Mouse (Mus musculus): Measurements from ENCODE around the gene Trank1. TPM values are rescaled to one million over a fixed set of nuclear protein-coding genes. Genes with fewer than 3 reads are reported as not detected.
A peak's percentile ranks its signal among the peaks of the same experiment; 100 is the strongest.

Trank1 gene
- polyA plus RNA-seq, 1 experiment from 2014 or later: 0.31 TPM

- peaks cover 5% of the 10 kb centered on the region for H3K4me1 ChIP-seq
- no peak overlapping the region for H3K4me2 ChIP-seq (replicated peaks)
- no peak overlapping the region for H3K9ac ChIP-seq
- H3K27ac ChIP-seq: no peak overlapping the region
- no peaks in the 10 kb centered on the region for H3K9me3 ChIP-seq
- no peak for ATAC-seq (ENCODE audit: insufficient number of reproducible peaks, insufficient read depth, low FRiP score, low TSS enrichment)
- no peaks in the 10 kb centered on the region for H3K27me3 ChIP-seq
- H3K36me3 ChIP-seq: no peaks in the 10 kb centered on the region
- 72% methylated on average over 2 of the region's 2 CpGs for WGBS
- no peak overlapping the region for H3K4me3 ChIP-seq
Measured at GRCm38 (mm10) chr9:111286468-111286867, 25.1 kb upstream of the Trank1 start.

DNA sequence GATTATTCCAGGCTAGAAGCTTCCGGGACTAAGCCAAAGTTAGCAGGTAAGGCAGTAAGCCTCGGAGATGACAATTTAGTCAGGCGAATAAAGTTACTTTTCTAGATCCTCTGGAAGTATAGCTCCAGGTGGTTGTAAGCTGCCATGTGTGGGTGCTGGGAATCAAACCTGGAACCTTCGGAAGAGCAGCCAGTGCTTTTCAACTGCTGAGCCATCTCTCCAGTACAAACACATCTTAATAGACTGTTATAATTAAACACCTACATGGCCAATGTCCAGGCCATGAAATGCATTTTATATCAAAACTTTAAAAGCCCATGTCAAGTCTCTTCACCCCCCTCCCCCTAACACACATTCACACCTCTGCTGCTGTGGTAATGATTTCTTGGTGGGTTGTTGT, 23.6 kb upstream of the Trank1 start:
- H3K36me3 ChIP-seq: no peaks in the 10 kb centered on the region
- H3K4me2 ChIP-seq (replicated peaks): no peak overlapping the region
- no peak for ATAC-seq (ENCODE audit: insufficient number of reproducible peaks, insufficient read depth, low FRiP score, low TSS enrichment)
- peaks cover 5% of the 10 kb centered on the region for H3K4me1 ChIP-seq
- no peak overlapping the region for H3K4me3 ChIP-seq
- no peaks in the 10 kb centered on the region for H3K9me3 ChIP-seq
- no peak overlapping the region for H3K9ac ChIP-seq
- no peaks in the 10 kb centered on the region for H3K27me3 ChIP-seq
- H3K27ac ChIP-seq: no peak overlapping the region
- WGBS: 92% methylated on average over 4 of the region's 4 CpGs

GRCm38 (mm10) chr9:111289294-111289831, 22.2 kb upstream of the Trank1 start:
- Histone ChIP-seq H3K9me3 (no peaks in the 10 kb centered on the region), H3K9ac (no peak overlapping the region), H3K4me1 (peaks cover 5% of the 10 kb centered on the region), H3K36me3 (no peaks in the 10 kb centered on the region), H3K27me3 (no peaks in the 10 kb centered on the region), H3K27ac (no peak overlapping the region), H3K4me3 (no peak overlapping the region), H3K4me2 (replicated peaks) (peak overlapping the region; percentile 32)
- peak; percentile 35; the same call in 1 of the 2 replicates for ATAC-seq (ENCODE audit: insufficient number of reproducible peaks, insufficient read depth, low FRiP score, low TSS enrichment)
- 42% methylated on average over 9 of the region's 9 CpGs for whole genome bisulfite sequencing

- WGBS: 16% methylated on average over 21 of the region's 21 CpGs
- no peak overlapping the region for H3K9ac ChIP-seq
- H3K27ac ChIP-seq: no peak overlapping the region
- no peaks in the 10 kb centered on the region for H3K27me3 ChIP-seq
- H3K4me3 ChIP-seq: no peak overlapping the region
- H3K36me3 ChIP-seq: no peaks in the 10 kb centered on the region
- peak overlapping the region; percentile 32 for H3K4me2 ChIP-seq (replicated peaks)
- H3K9me3 ChIP-seq: no peaks in the 10 kb centered on the region
- peak; percentile 55; the same call in 1 of the 2 replicates for ATAC-seq (ENCODE audit: insufficient number of reproducible peaks, insufficient read depth, low FRiP score, low TSS enrichment)
- peaks cover 5% of the 10 kb centered on the region for H3K4me1 ChIP-seq
Measured at GRCm38 (mm10) chr9:111289832-111290339, 21.7 kb upstream of the Trank1 start.

GRCm38 (mm10) chr9:111290539-111291100, 20.9 kb upstream of the Trank1 start:
- WGBS: 79% methylated on average over 11 of the region's 11 CpGs
- H3K9me3 ChIP-seq: no peaks in the 10 kb centered on the region
- H3K4me1 ChIP-seq: peaks cover 2% of the 10 kb centered on the region
- no peak overlapping the region for H3K4me3 ChIP-seq
- H3K27me3 ChIP-seq: no peaks in the 10 kb centered on the region
- H3K36me3 ChIP-seq: no peaks in the 10 kb centered on the region
- no peak overlapping the region for H3K27ac ChIP-seq
- no peak for ATAC-seq (ENCODE audit: insufficient number of reproducible peaks, insufficient read depth, low FRiP score, low TSS enrichment)
- H3K4me2 ChIP-seq (replicated peaks): no peak overlapping the region
- no peak overlapping the region for H3K9ac ChIP-seq

DNA sequence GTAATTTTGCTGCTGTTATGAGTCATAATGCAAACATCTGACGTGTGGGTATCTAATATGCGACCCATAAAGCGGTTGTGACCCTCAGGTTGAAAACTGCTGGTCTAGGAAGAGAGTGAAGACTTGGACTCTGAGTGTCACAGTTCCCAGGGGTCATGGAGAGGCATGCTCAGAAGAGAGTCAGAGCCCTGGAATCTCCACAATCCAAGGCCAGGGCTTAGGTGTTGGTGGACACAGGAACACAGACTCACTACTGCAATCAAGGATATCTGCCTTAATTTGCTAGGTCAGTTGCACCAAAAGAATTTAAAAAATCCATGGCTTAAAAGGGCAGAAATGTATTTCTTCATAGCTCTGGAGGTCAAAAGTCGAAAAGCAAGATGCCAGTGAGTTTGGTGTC, 18.3 kb upstream of the Trank1 start:
- Histone ChIP-seq H3K36me3 (no peaks in the 10 kb centered on the region), H3K27me3 (no peaks in the 10 kb centered on the region), H3K4me1 (no peaks in the 10 kb centered on the region), H3K27ac (no peak overlapping the region), H3K4me2 (replicated peaks) (no peak overlapping the region), H3K4me3 (no peak overlapping the region), H3K9ac (no peak overlapping the region), H3K9me3 (no peaks in the 10 kb centered on the region)
- WGBS: 85% methylated on average over 4 of the region's 4 CpGs
- no peak for ATAC-seq (ENCODE audit: insufficient number of reproducible peaks, insufficient read depth, low FRiP score, low TSS enrichment)

- no peaks in the 10 kb centered on the region for H3K4me1 ChIP-seq
- no peak overlapping the region for H3K9ac ChIP-seq
- H3K4me2 ChIP-seq (replicated peaks): no peak overlapping the region
- no peak overlapping the region for H3K27ac ChIP-seq
- no peaks in the 10 kb centered on the region for H3K9me3 ChIP-seq
- ATAC-seq (ENCODE audit: insufficient number of reproducible peaks, insufficient read depth, low FRiP score, low TSS enrichment): no peak
- no peaks in the 10 kb centered on the region for H3K36me3 ChIP-seq
- WGBS: 91% methylated on average over 6 of the region's 6 CpGs
- H3K4me3 ChIP-seq: no peak overlapping the region
- no peaks in the 10 kb centered on the region for H3K27me3 ChIP-seq
Measured at GRCm38 (mm10) chr9:111294911-111295310, 16.6 kb upstream of the Trank1 start.

GRCm38 (mm10) chr9:111295323-111295722, 16.2 kb upstream of the Trank1 start:
- Histone ChIP-seq H3K4me2 (replicated peaks) (no peak overlapping the region), H3K9me3 (no peaks in the 10 kb centered on the region), H3K4me1 (no peaks in the 10 kb centered on the region), H3K36me3 (no peaks in the 10 kb centered on the region), H3K27ac (no peak overlapping the region), H3K9ac (no peak overlapping the region), H3K4me3 (no peak overlapping the region), H3K27me3 (no peaks in the 10 kb centered on the region)
- ATAC-seq (ENCODE audit: insufficient number of reproducible peaks, insufficient read depth, low FRiP score, low TSS enrichment): no peak
- WGBS: 70% methylated on average over 2 of the region's 2 CpGs

GRCm38 (mm10) chr9:111296433-111296832, 15.1 kb upstream of the Trank1 start:
- no peak overlapping the region for H3K4me2 ChIP-seq (replicated peaks)
- H3K27me3 ChIP-seq: no peaks in the 10 kb centered on the region
- 77% methylated on average over 7 of the region's 7 CpGs for WGBS
- no peak overlapping the region for H3K27ac ChIP-seq
- no peak overlapping the region for H3K4me3 ChIP-seq
- no peaks in the 10 kb centered on the region for H3K36me3 ChIP-seq
- ATAC-seq (ENCODE audit: insufficient number of reproducible peaks, insufficient read depth, low FRiP score, low TSS enrichment): no peak
- H3K9me3 ChIP-seq: no peaks in the 10 kb centered on the region
- H3K4me1 ChIP-seq: no peaks in the 10 kb centered on the region
- H3K9ac ChIP-seq: no peak overlapping the region

DNA sequence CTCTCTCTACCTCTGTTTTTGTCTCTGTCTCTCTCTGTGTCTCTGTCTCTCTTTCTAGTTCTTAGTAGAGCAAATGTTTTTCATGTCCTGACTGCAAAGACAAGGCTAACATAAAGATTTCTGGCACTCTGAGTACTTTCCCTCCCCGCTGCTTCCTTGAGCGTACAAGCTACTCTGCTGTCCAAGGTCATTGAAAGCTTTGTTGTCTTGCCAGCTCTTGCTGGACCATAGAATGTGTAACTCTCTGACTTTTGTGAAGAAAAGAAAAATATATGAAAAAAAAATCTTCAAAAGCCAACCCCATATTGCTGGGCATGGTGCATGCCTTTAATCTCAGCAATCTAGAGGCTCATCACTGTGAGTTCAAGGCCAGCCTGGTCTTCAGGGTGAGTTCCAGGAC, 12.9 kb upstream of the Trank1 start:
- Histone ChIP-seq H3K4me1 (no peaks in the 10 kb centered on the region), H3K36me3 (no peaks in the 10 kb centered on the region), H3K4me2 (replicated peaks) (no peak overlapping the region), H3K9ac (no peak overlapping the region), H3K27ac (no peak overlapping the region), H3K9me3 (no peaks in the 10 kb centered on the region), H3K27me3 (no peaks in the 10 kb centered on the region), H3K4me3 (no peak overlapping the region)
- WGBS: 88% methylated on average over 2 of the region's 2 CpGs
- ATAC-seq (ENCODE audit: insufficient number of reproducible peaks, insufficient read depth, low FRiP score, low TSS enrichment): no peak

DNA sequence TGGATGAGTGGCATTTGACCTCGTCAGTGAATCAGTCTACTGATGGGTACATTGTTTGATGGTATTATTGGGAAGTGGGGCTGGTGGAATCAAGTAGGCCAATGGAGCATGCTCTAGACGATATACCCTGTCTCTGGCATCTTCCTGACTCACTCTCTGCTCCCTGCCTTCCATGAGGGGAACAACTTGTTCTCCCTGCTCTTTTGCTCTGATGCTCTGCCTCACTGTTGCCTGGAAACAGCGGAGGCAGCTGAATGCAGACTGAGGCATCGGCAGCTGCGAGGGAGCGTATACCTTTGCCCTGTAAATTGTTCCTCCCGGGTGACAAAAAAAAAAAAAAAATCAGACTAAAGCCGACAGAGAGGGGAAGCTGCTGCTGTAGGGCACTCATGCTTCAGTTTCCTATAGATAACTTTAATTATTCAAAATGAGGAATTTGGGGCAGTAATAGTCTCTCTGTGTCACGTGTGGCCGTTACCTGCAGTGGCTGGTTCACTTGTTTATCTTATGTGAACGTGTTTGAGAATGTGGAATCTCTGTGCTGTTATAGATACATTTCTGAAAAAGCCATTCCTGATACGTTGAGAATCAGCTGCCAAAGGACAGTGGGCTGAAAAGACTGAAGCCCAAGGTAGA, 9.2 kb upstream of the Trank1 start:
- 72% methylated on average over 12 of the region's 12 CpGs for WGBS

GRCm38 (mm10) chr9:111304036-111304435, 7.5 kb upstream of the Trank1 start:
- Histone ChIP-seq H3K9me3 (no peaks in the 10 kb centered on the region), H3K4me3 (no peak overlapping the region), H3K27ac (no peak overlapping the region), H3K36me3 (no peaks in the 10 kb centered on the region), H3K4me1 (no peaks in the 10 kb centered on the region), H3K27me3 (peaks cover 6% of the 10 kb centered on the region; the same call in 1 of the 2 replicates), H3K9ac (no peak overlapping the region), H3K4me2 (replicated peaks) (no peak overlapping the region)
- no peak for ATAC-seq (ENCODE audit: insufficient number of reproducible peaks, insufficient read depth, low FRiP score, low TSS enrichment)
- WGBS: 88% methylated on average over 6 of the region's 6 CpGs

More for the DNA sequence above, 9.2 kb upstream of the Trank1 start:
- no peaks in the 10 kb centered on the region for H3K9me3 ChIP-seq
- H3K4me2 ChIP-seq (replicated peaks): no peak overlapping the region
- H3K9ac ChIP-seq: no peak overlapping the region
- no peak for ATAC-seq (ENCODE audit: insufficient number of reproducible peaks, insufficient read depth, low FRiP score, low TSS enrichment)
- no peaks in the 10 kb centered on the region for H3K27me3 ChIP-seq
- no peak overlapping the region for H3K4me3 ChIP-seq
- no peaks in the 10 kb centered on the region for H3K36me3 ChIP-seq
- H3K4me1 ChIP-seq: no peaks in the 10 kb centered on the region
- no peak overlapping the region for H3K27ac ChIP-seq
